Mouse (Mus musculus): Measurements from ENCODE around the gene Ano9. TPM values are rescaled to one million over a fixed set of nuclear protein-coding genes. Genes with fewer than 3 reads are reported as not detected.

Ano9 gene
- polyA plus RNA-seq, 1 experiment from 2014 or later = 16.2 TPM

GRCm38 (mm10) chr7:141131904-141132755 lies 14.5 kb upstream of the Ano9 start:
- H3K4me1 ChIP-seq = peaks cover 13% of the 10 kb centered on the region
- WGBS = 54% methylated on average over 12 of the region's 12 CpGs
- peak overlapping the region; percentile 81 for H3K4me2 ChIP-seq
- H3K36me3 ChIP-seq = peaks cover 5% of the 10 kb centered on the region; the same call in 1 of the 2 replicates
- peak; percentile 76 for ATAC-seq (ENCODE audit: insufficient read depth, low FRiP score, low read depth)
- peak overlapping the region; percentile 96 for H3K9ac ChIP-seq
- no peaks in the 10 kb centered on the region for H3K27me3 ChIP-seq (replicated peaks)
- H3K9me3 ChIP-seq = no peaks in the 10 kb centered on the region
- peak overlapping the region; percentile 48; the same call in 1 of the 2 replicates for H3K27ac ChIP-seq
- peak overlapping the region; percentile 93 for H3K4me3 ChIP-seq (replicated peaks)

DNA sequence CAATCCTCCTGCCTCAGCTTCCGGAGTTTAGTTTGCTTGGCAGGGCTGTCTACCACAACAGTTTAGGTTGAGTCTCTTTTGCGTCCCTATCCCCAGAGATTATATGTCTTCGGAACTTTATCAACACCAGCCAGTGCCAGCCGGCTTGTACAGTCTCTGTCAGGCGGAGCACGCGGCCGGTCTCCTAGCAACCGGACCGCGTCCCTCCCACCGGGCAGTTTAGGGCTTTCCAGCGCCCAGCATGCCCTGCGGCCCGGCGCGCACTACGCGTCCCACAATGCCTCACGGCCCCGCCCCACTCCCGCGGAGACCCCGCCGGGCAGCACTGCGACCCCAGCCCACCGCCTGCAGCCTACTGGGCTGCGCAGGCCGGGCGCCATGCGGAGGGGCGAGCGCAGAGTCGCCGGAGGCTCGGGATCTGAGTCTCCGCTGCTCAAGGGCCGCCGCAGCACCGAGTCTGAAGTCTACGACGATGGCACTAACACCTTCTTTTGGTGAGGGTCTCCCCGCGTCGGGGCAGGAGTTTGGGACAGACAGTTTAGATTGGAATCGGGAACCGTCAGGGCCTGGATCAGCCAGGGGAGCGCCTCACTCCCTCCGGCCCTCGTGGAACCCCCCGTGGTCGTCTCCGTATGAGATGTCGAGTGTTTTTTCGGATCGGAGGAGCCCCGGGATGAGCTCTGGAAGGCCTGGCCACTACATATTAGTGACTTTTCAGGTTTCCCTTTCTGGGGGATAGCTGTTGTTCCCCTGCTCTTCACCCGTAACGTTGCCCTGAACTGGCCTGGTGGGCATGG lies 13.6 kb upstream of the Ano9 start:
- peaks cover 3% of the 10 kb centered on the region; the same call in 1 of the 2 replicates for H3K36me3 ChIP-seq
- H3K4me1 ChIP-seq = peaks cover 13% of the 10 kb centered on the region
- WGBS = under 1% methylated on average over 59 of the region's 59 CpGs
- H3K4me3 ChIP-seq (replicated peaks) = peak overlapping the region; percentile 93
- H3K27me3 ChIP-seq (replicated peaks) = no peaks in the 10 kb centered on the region
- ATAC-seq (ENCODE audit: insufficient read depth, low FRiP score, low read depth) = peak; percentile 98
- H3K9me3 ChIP-seq = no peaks in the 10 kb centered on the region
- H3K27ac ChIP-seq = peak overlapping the region; percentile 48; the same call in 1 of the 2 replicates
- peak overlapping the region; percentile 96 for H3K9ac ChIP-seq
- H3K4me2 ChIP-seq = peak overlapping the region; percentile 81

- Histone ChIP-seq H3K4me3 (replicated peaks) (peak overlapping the region; percentile 70), H3K36me3 (no peaks in the 10 kb centered on the region), H3K4me2 (peak overlapping the region; percentile 77), H3K27me3 (replicated peaks) (no peaks in the 10 kb centered on the region), H3K9ac (peak overlapping the region; percentile 48), H3K27ac (peak overlapping the region; percentile 87), H3K9me3 (no peaks in the 10 kb centered on the region), H3K4me1 (peaks cover 4% of the 10 kb centered on the region; the same call in 1 of the 2 replicates)
- ATAC-seq (ENCODE audit: insufficient read depth, low FRiP score, low read depth) = no peak
- WGBS = 3% methylated on average over 15 of the region's 15 CpGs
These were observed 5.9 kb upstream of the Ano9 start for GRCm38 (mm10) chr7:141123517-141123856.

GRCm38 (mm10) chr7:141122689-141123516 lies 5.3 kb upstream of the Ano9 start:
- H3K9ac ChIP-seq = peak overlapping the region; percentile 48
- peak overlapping the region; percentile 70 for H3K4me3 ChIP-seq (replicated peaks)
- H3K4me1 ChIP-seq = peaks cover 4% of the 10 kb centered on the region; the same call in 1 of the 2 replicates
- WGBS = under 1% methylated on average over 29 of the region's 29 CpGs
- ATAC-seq (ENCODE audit: insufficient read depth, low FRiP score, low read depth) = peak; percentile 99
- peak overlapping the region; percentile 87 for H3K27ac ChIP-seq
- H3K27me3 ChIP-seq (replicated peaks) = no peaks in the 10 kb centered on the region
- no peaks in the 10 kb centered on the region for H3K36me3 ChIP-seq
- no peaks in the 10 kb centered on the region for H3K9me3 ChIP-seq
- peak overlapping the region; percentile 77 for H3K4me2 ChIP-seq

- H3K4me2 ChIP-seq = peak within 1 kb of the TSS; percentile 77
- H3K27me3 ChIP-seq (replicated peaks) = no peaks in the 10 kb centered on the region
- H3K9ac ChIP-seq = peak within 1 kb of the TSS; percentile 48
- WGBS = 36% methylated on average over 14 of the region's 14 CpGs
- peak within 1 kb of the TSS; percentile 70 for H3K4me3 ChIP-seq (replicated peaks)
- no peaks in the 10 kb centered on the region for H3K36me3 ChIP-seq
- no peaks in the 10 kb centered on the region for H3K9me3 ChIP-seq
- H3K27ac ChIP-seq = peak within 1 kb of the TSS; percentile 87
- peaks cover 4% of the 10 kb centered on the region; the same call in 1 of the 2 replicates for H3K4me1 ChIP-seq
- no peak for ATAC-seq (ENCODE audit: insufficient read depth, low FRiP score, low read depth)
These were observed 4.6 kb upstream of the Ano9 start, which contains the start of gene Ptdss2 for GRCm38 (mm10) chr7:141122245-141122644. TSS of gene Ptdss2 (plus strand) at chr7:141122382.

DNA sequence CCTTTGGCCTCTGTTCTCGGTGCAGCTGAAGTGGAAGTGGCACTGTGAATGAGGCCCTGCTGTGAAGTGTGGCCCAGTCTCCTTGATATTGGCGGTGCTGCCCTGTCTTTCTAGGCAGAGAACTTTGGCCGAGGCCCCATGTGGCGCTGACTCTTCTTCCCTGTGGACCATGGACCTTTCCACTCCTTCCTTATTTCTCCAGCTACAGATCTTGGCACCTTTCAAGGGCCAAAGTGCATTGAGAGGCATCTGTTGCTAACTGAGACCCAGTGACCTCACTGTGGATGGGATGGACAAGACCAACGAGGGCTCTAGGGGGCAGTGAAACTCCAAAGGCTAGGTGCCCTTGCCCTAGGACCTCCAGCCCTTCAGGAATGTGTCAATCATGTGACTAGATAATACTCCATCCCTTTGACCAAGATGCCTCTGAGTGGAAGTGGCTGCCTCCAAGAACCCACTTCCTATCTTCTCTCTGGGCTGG lies 3.5 kb upstream of the Ano9 start:
- Histone ChIP-seq H3K9me3 (no peaks in the 10 kb centered on the region), H3K4me2 (no peak overlapping the region), H3K27me3 (replicated peaks) (no peaks in the 10 kb centered on the region), H3K36me3 (no peaks in the 10 kb centered on the region), H3K4me3 (replicated peaks) (no peak overlapping the region), H3K9ac (no peak overlapping the region), H3K4me1 (peaks cover 4% of the 10 kb centered on the region), H3K27ac (peak overlapping the region; percentile 7; the same call in 1 of the 2 replicates)
- no peak for ATAC-seq (ENCODE audit: insufficient read depth, low FRiP score, low read depth)
- 75% methylated on average over 5 of the region's 5 CpGs for WGBS

DNA sequence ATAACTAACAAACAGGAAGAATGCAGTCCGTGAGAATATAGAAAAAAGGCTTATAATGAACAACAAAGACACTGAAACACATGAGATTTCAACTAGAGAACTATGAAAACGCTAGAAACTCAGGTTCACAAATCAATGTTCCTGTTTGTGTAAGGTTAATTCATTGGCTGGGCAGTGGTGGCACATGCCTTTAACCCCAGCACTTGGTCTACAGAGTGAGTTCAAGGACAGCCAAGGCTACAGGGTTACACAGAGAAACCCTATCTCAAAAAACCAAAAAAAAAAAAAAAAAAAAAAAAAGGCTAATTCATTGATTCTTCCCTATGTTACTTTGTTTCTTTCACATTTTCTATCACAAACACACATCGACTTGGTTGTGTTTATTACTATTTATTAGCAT lies 3.0 kb upstream of the Ano9 start:
- H3K9ac ChIP-seq = no peak overlapping the region
- no peak overlapping the region for H3K4me2 ChIP-seq
- no peaks in the 10 kb centered on the region for H3K9me3 ChIP-seq
- 80% methylated on average over 3 of the region's 3 CpGs for WGBS
- no peak for ATAC-seq (ENCODE audit: insufficient read depth, low FRiP score, low read depth)
- H3K27me3 ChIP-seq (replicated peaks) = no peaks in the 10 kb centered on the region
- H3K4me3 ChIP-seq (replicated peaks) = no peak overlapping the region
- no peak overlapping the region for H3K27ac ChIP-seq
- H3K36me3 ChIP-seq = no peaks in the 10 kb centered on the region
- H3K4me1 ChIP-seq = peaks cover 4% of the 10 kb centered on the region

DNA sequence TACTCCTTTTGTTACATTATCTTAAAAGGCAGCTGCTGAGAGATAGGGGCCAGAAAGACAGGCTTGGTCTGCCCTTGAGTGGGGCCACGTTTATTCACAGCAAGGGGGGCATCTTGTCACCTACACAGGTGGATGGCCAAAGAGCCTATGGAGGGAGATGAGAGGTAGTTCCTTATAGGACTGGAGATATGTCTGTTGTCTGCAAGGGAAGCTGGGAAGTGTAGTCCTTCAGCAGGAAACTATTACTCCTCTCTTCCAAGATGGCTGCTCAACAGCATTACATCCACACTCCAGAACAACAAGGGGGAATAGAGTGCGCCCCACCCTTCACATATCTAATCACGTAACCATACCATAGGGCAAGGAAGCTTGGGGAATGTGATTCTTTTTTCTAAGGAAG lies 1.9 kb upstream of the Ano9 start:
- Histone ChIP-seq H3K4me2 (no peak overlapping the region), H3K4me3 (replicated peaks) (no peak overlapping the region), H3K27me3 (replicated peaks) (no peaks in the 10 kb centered on the region), H3K27ac (no peak overlapping the region), H3K9ac (no peak overlapping the region), H3K36me3 (no peaks in the 10 kb centered on the region), H3K9me3 (no peaks in the 10 kb centered on the region), H3K4me1 (peaks cover 4% of the 10 kb centered on the region)
- ATAC-seq (ENCODE audit: insufficient read depth, low FRiP score, low read depth) = no peak
- 61% methylated on average over 3 of the region's 3 CpGs for WGBS

GRCm38 (mm10) chr7:141115874-141116273 lies 1.7 kb downstream of the Ano9 start:
- no peak overlapping the region for H3K4me3 ChIP-seq (replicated peaks)
- H3K27me3 ChIP-seq (replicated peaks) = no peaks in the 10 kb centered on the region
- no peaks in the 10 kb centered on the region for H3K9me3 ChIP-seq
- no peaks in the 10 kb centered on the region; the same call in none of the 2 replicates for H3K4me1 ChIP-seq
- H3K36me3 ChIP-seq = no peaks in the 10 kb centered on the region
- no peak overlapping the region for H3K27ac ChIP-seq
- 88% methylated on average over 9 of the region's 9 CpGs for WGBS
- ATAC-seq (ENCODE audit: insufficient read depth, low FRiP score, low read depth) = no peak
- H3K9ac ChIP-seq = no peak overlapping the region
- no peak overlapping the region for H3K4me2 ChIP-seq

DNA sequence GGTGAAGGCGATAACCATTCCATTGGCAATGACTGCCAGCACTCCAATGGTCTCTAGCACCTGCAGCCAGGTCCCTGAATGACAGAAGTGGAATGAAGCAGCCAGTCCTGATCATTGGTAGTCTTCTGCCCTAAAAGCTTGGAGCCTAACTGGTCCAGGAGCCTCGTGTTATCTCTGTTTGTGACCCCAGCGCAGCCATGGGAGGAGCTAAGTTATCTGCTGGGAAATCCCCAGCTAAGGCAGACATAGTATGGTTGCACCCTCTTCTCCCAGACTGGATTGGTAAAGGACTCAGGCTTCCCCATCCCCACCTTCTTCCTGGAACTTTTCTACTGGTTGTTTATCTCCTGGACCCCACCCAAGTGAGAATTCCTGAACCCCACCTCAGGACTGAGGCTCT lies 14.4 kb downstream of the Ano9 start:
- H3K9ac ChIP-seq = no peak overlapping the region
- H3K36me3 ChIP-seq = no peaks in the 10 kb centered on the region
- H3K4me2 ChIP-seq = no peak overlapping the region
- WGBS = 59% methylated on average over 3 of the region's 3 CpGs
- H3K27me3 ChIP-seq (replicated peaks) = peaks cover 5% of the 10 kb centered on the region; the same call in 1 of the 2 replicates
- no peak overlapping the region for H3K27ac ChIP-seq
- H3K4me1 ChIP-seq = peaks cover 11% of the 10 kb centered on the region; the same call in 1 of the 2 replicates
- ATAC-seq (ENCODE audit: insufficient read depth, low FRiP score, low read depth) = no peak
- H3K4me3 ChIP-seq (replicated peaks) = no peak overlapping the region
- H3K9me3 ChIP-seq = no peaks in the 10 kb centered on the region

Data from stomach, embryonic 15.5 days (tissue).